Mouse (Mus musculus) thymus, adult 2 months (tissue): ENCODE data around the gene Arl16. TPM values are rescaled to one million over a fixed set of nuclear protein-coding genes. Genes with fewer than 3 reads are reported as not detected.
A peak's percentile ranks its signal among the peaks of the same experiment; 100 is the strongest.
"Not testable (repeated sequence)": the region's sequence is repeated elsewhere in the genome, so short reads cannot be mapped to it uniquely, and the experiment has no call there.

Source experiments
- DNase-seq: peaks from one replicate; pipeline ENCODE4 v3.0.0; 2021
- H3K27ac ChIP-seq: fragments of 200-500 bp; 2 replicates; pipeline ENCODE4 v1.5.1; 2012; ENCODE audit warnings: low read length, control low read depth; ENCODE audit not compliant: control insufficient read depth, insufficient read depth
- H3K27me3 ChIP-seq: fragments of 200-500 bp; 2 replicates; pipeline ENCODE4 v1.6.1; 2012; ENCODE audit warnings: mild to moderate bottlenecking, low read length, moderate library complexity, mixed read lengths; ENCODE audit not compliant: control insufficient read depth, insufficient read depth
- H3K36me3 ChIP-seq: fragments of 200-500 bp; 2 replicates; pipeline ENCODE4 v1.6.1; 2012; ENCODE audit warnings: mild to moderate bottlenecking, low read length, moderate library complexity; ENCODE audit not compliant: control insufficient read depth, insufficient read depth
- H3K4me1 ChIP-seq: fragments of 200-500 bp; replicated peaks from 2 replicates; pipeline ENCODE4 v1.6.1; 2012; ENCODE audit warnings: low read length; ENCODE audit not compliant: control insufficient read depth, insufficient read depth
- H3K4me3 ChIP-seq: fragments of 200-500 bp; 2 replicates; pipeline ENCODE4 v1.5.1; 2012; ENCODE audit warnings: mild to moderate bottlenecking, low read length, control low read depth, moderate library complexity; ENCODE audit not compliant: control insufficient read depth, insufficient read depth
- CTCF ChIP-seq: fragments of 200-500 bp; IDR thresholded peaks from 2 replicates; pipeline ENCODE4 v1.5.1; 2012; ENCODE audit warnings: mild to moderate bottlenecking, control low read depth, low read length, moderate library complexity, borderline replicate concordance; ENCODE audit not compliant: control insufficient read depth, poor library complexity, insufficient read depth; ENCODE audit errors: extremely low read depth
- POLR2A ChIP-seq: fragments of 200-500 bp; IDR thresholded peaks from 2 replicates; pipeline ENCODE4 v1.6.1; 2012; ENCODE audit warnings: mild to moderate bottlenecking, low read length, control low read depth, moderate library complexity; ENCODE audit not compliant: control insufficient read depth, poor library complexity, insufficient read depth; ENCODE audit errors: extremely low read depth
- whole genome bisulfite sequencing: fragments of 180-500 bp; shearing (Covaris S2); methylation state at CpG from one replicate; pipeline ENCODE4 v1.1.7; 2018; 5-methylcytosine and 5-hydroxymethylcytosine counted together
- polyA plus RNA-seq: library from polyadenylated mRNA; depleted of rRNA; stranded (reverse); fragments of >200 nt; gene quantifications from 2 replicates; pipeline ENCODE4 v1.2.3, GENCODE M21; 2012; rRNA removed

Gene Arl16
- 25.9 and 28.4 TPM in 2 replicates for polyA plus RNA-seq

- DNase-seq: peak; percentile 96
- Histone ChIP-seq H3K4me1 (peaks cover 9% of the 10 kb centered on the region), H3K36me3 (peaks cover 9% of the 10 kb centered on the region), H3K27me3 (no peaks in the 10 kb centered on the region), H3K4me3 (peak within 1 kb of the TSS; percentile 75), H3K27ac (no peak within 1 kb of the TSS)
- 0% methylated on average over 54 of the region's 54 CpGs for WGBS
- peak; percentile 48; the same call in 1 of the 2 replicates for TF ChIP-seq CTCF
- peak; percentile 92 for TF ChIP-seq POLR2A
These were observed at the start of gene Arl16 for GRCm38 (mm10) chr11:120467051-120467735. Gene Arl16, minus strand, starts transcription at chr11:120467607.

- no peak for DNase-seq
- H3K36me3 ChIP-seq: no peaks in the 10 kb centered on the region
- 94% methylated on average over 4 of the region's 4 CpGs for WGBS
- no peak overlapping the region for H3K4me3 ChIP-seq
- H3K27ac ChIP-seq: no peak overlapping the region
- TF ChIP-seq POLR2A: no peak
- no peak for TF ChIP-seq CTCF
- H3K27me3 ChIP-seq: no peaks in the 10 kb centered on the region
- H3K4me1 ChIP-seq: no peaks in the 10 kb centered on the region
These were observed 49.7 kb upstream of the Arl16 start for GRCm38 (mm10) chr11:120517147-120517546.

GRCm38 (mm10) chr11:120515611-120516010, 48.2 kb upstream of the Arl16 start:
- WGBS: 26% methylated on average over 17 of the region's 17 CpGs
- peak; percentile 91 for TF ChIP-seq CTCF
- TF ChIP-seq POLR2A: no peak
- peak; percentile 84 for DNase-seq
- H3K27me3 ChIP-seq: no peaks in the 10 kb centered on the region
- peaks cover 9% of the 10 kb centered on the region for H3K4me1 ChIP-seq
- no peak overlapping the region for H3K4me3 ChIP-seq
- no peak overlapping the region for H3K27ac ChIP-seq
- H3K36me3 ChIP-seq: no peaks in the 10 kb centered on the region

- H3K4me3 ChIP-seq, H3K27ac ChIP-seq, H3K36me3 ChIP-seq, H3K27me3 ChIP-seq, DNase-seq: not testable (repeated sequence)
- WGBS: 92% methylated on average over 2 of the region's 2 CpGs
- peaks cover 20% of the 10 kb centered on the region for H3K4me1 ChIP-seq
These were observed 46.9 kb upstream of the Arl16 start for GRCm38 (mm10) chr11:120514262-120514661.

- Histone ChIP-seq H3K27me3 (no peaks in the 10 kb centered on the region), H3K4me3 (no peak overlapping the region), H3K36me3 (no peaks in the 10 kb centered on the region), H3K27ac (no peak overlapping the region), H3K4me1 (peaks cover 20% of the 10 kb centered on the region)
- TF ChIP-seq CTCF: no peak
- TF ChIP-seq POLR2A: no peak
- no peak for DNase-seq
- 93% methylated on average over 6 of the region's 6 CpGs for WGBS
These were observed 45.5 kb upstream of the Arl16 start for GRCm38 (mm10) chr11:120512790-120513453.

- peak; percentile 33 for DNase-seq
- 2% methylated on average over 16 of the region's 16 CpGs for WGBS
- Histone ChIP-seq H3K27me3 (no peaks in the 10 kb centered on the region), H3K4me3 (peak overlapping the region; percentile 34), H3K4me1 (peaks cover 20% of the 10 kb centered on the region), H3K36me3 (no peaks in the 10 kb centered on the region), H3K27ac (peak overlapping the region; percentile 90)
- TF ChIP-seq POLR2A (no peak), CTCF (no peak)
These were observed 43.1 kb upstream of the Arl16 start for GRCm38 (mm10) chr11:120510375-120511030.

- no peaks in the 10 kb centered on the region for H3K27me3 ChIP-seq
These were observed 42.5 kb upstream of the Arl16 start for GRCm38 (mm10) chr11:120509940-120510339.

More at GRCm38 (mm10) chr11:120509940-120510339, 42.5 kb upstream of the Arl16 start:
- Histone ChIP-seq H3K4me3 (no peak overlapping the region), H3K27ac (peak overlapping the region; percentile 90), H3K36me3 (no peaks in the 10 kb centered on the region), H3K4me1 (peaks cover 20% of the 10 kb centered on the region)
- WGBS: 44% methylated on average over 4 of the region's 4 CpGs
- DNase-seq: peak; percentile 11
- no peak for TF ChIP-seq CTCF
